8 mouse cellular contexts compared by ENCODE assay signal in genomic region chr7:142470808-142471413, GRCm38 (mm10). TPM values are rescaled to one million over a fixed set of nuclear protein-coding genes. Genes with fewer than 3 reads are reported as not detected.
DNase-seq lines count a peak whose midpoint lies in the region; ATAC-seq and TF ChIP-seq lines count a peak whose summit lies in the region.

No protein-coding gene starts in this region.

- peaks cover 49% of the 10 kb centered on the region for H3K4me1 ChIP-seq in kidney, embryonic 16.5 days (ENCODE audit: insufficient read depth, low read length)

- WGBS in kidney, embryonic 16.5 days = 9% methylated on average over 4 of the region's 4 CpGs

- peak overlapping the region; percentile 97 for H3K27ac ChIP-seq in kidney, embryonic 16.5 days (ENCODE audit: low read length)

- H3K36me3 ChIP-seq in kidney, embryonic 16.5 days (ENCODE audit: insufficient read depth, low read length) = no peaks in the 10 kb centered on the region
- H3K36me3 ChIP-seq in myocyte (ENCODE audit: control insufficient read depth, insufficient read depth) = no peaks in the 10 kb centered on the region

- 0 out of 2 replicates have a peak overlapping the region, but pooled peaks have one; percentile 77 for H3K9ac ChIP-seq in kidney, embryonic 16.5 days (replicated peaks; ENCODE audit: low read length)

- DNase-seq in kidney, adult 11 months = no peak
- DNase-seq in adrenal gland, postnatal 36 days = peak; percentile 24 to 49
- peak; percentile 80 to 81 for DNase-seq in heart, adult 18-20 months
- peak; percentile 78 for DNase-seq in kidney, postnatal 10 days
- no peak for DNase-seq in right cerebral cortex, postnatal 25 days
- no peak for DNase-seq in cerebellum, postnatal 25 days

- H3K4me2 ChIP-seq in kidney, embryonic 16.5 days (replicated peaks; ENCODE audit: low read depth, low read length) = no peak overlapping the region
- peak overlapping the region; percentile 94 for H3K4me2 ChIP-seq in myocyte (ENCODE audit: low read depth)

- ATAC-seq in kidney, embryonic 16.5 days (ENCODE audit: low FRiP score, low TSS enrichment) = peak; percentile 81

- no peak overlapping the region for H3K4me3 ChIP-seq in kidney, embryonic 16.5 days (ENCODE audit: low read length)
- peak overlapping the region; percentile 86 for H3K4me3 ChIP-seq in myocyte

- H3K27me3 ChIP-seq in kidney, embryonic 16.5 days (ENCODE audit: insufficient read depth, low read length) = no peaks in the 10 kb centered on the region
- no peaks in the 10 kb centered on the region for H3K27me3 ChIP-seq in myocyte (ENCODE audit: control insufficient read depth, insufficient read depth, insufficient read length)

- peak; percentile 48 for TF ChIP-seq POLR2A in myocyte (IDR thresholded peaks at IDR 0.05; ENCODE audit: insufficient read length, low read depth)

- peaks cover 45% of the 10 kb centered on the region for H3K79me2 ChIP-seq in myocyte (ENCODE audit: control insufficient read depth, insufficient read depth)

- H3K9me3 ChIP-seq in kidney, embryonic 16.5 days (ENCODE audit: low read length) = no peaks in the 10 kb centered on the region

- H3ac ChIP-seq in myocyte (ENCODE audit: control insufficient read depth, insufficient read length) = peak overlapping the region; percentile 70

TF ChIP-seq in myocyte, 11 proteins besides CTCF, POLR2A, EP300 and RAD21:
- TF ChIP-seq SRF (IDR thresholded peaks at IDR 0.05; ENCODE audit: control insufficient read depth, insufficient read length, low read depth) (no peak), CEBPB (IDR thresholded peaks at IDR 0.05; ENCODE audit: insufficient read depth, poor library complexity, severe bottlenecking) (no peak), TCF3 (IDR thresholded peaks at IDR 0.05; ENCODE audit: insufficient read length, low read depth) (no peak), E2F4 (IDR thresholded peaks at IDR 0.05; ENCODE audit: insufficient read depth) (no peak), POLR2AphosphoS2 (IDR thresholded peaks at IDR 0.05; ENCODE audit: insufficient read length, low read depth) (peak; percentile 65), USF1 (IDR thresholded peaks at IDR 0.05; ENCODE audit: low read depth) (no peak), TCF12 (IDR thresholded peaks at IDR 0.05; ENCODE audit: insufficient read depth, poor library complexity, severe bottlenecking) (no peak), MAX (IDR thresholded peaks at IDR 0.05; ENCODE audit: low read depth) (no peak), MYOD1 (IDR thresholded peaks at IDR 0.05; ENCODE audit: control insufficient read depth in 1 of 3, insufficient read length in 2 of 3, low read depth in 2 of 3) (peak in 1 of 3 experiments; percentile 24), MYOG (IDR thresholded peaks at IDR 0.05; ENCODE audit: control insufficient read depth in 1 of 3, insufficient read depth in 1 of 3, insufficient read length in 2 of 3, low read depth in 2 of 3) (peak in 1 of 3 experiments; percentile 36), REST (IDR thresholded peaks at IDR 0.05; ENCODE audit: insufficient read depth, insufficient read length) (no peak)

RNA-seq across cellular contexts. Expression of gene Lsp1, which starts 10.3 kb away (rescaled TPM):
- 141 and 156 TPM in 2 replicates for polyA plus RNA-seq in kidney, embryonic 16.5 days (2015; fragmentation: Nextera tagmentation; extraction: Ambion mirVana)
- total RNA-seq in adrenal gland, postnatal 36 days (2021) = 10 to 100 TPM; 16.8 to 23.1 TPM
- total RNA-seq in heart, adult 18-20 months (2021) = 10 to 100 TPM; 24.7 to 33.1 TPM
- polyA plus RNA-seq in myocyte (2012; fragmentation: generic; extraction: Trizol) = 298 TPM

RNA-seq across cellular contexts. Expression of gene Tnnt3, which starts 27.7 kb away (rescaled TPM):
- 14.2 and 17.2 TPM in 2 replicates for polyA plus RNA-seq in kidney, embryonic 16.5 days (2015; fragmentation: Nextera tagmentation; extraction: Ambion mirVana)
- 1 to 10 TPM in 1 of 2 experiments, under 1 TPM in 1; 0.40 to 1.2 TPM for total RNA-seq in adrenal gland, postnatal 36 days (2021)
- total RNA-seq in heart, adult 18-20 months (2021) = under 1 TPM in 1 of 2 experiments, not detected in 1; 0.67 TPM
- polyA plus RNA-seq in myocyte (2012; fragmentation: generic; extraction: Trizol) = 2,107 TPM

RNA-seq across cellular contexts. Expression of gene Tnni2, which starts 29.3 kb away (rescaled TPM):
- 11.9 and 12.0 TPM in 2 replicates for polyA plus RNA-seq in kidney, embryonic 16.5 days (2015; fragmentation: Nextera tagmentation; extraction: Ambion mirVana)
- total RNA-seq in adrenal gland, postnatal 36 days (2021) = under 1 TPM; 0.50 to 0.89 TPM
- total RNA-seq in heart, adult 18-20 months (2021) = 1 to 10 TPM; 1.8 to 2.6 TPM
- polyA plus RNA-seq in myocyte (2012; fragmentation: generic; extraction: Trizol) = 3,238 TPM

RNA-seq across cellular contexts. Expression of gene Syt8, which starts 36.3 kb away (rescaled TPM):
- 2.3 and 4.0 TPM in 2 replicates for polyA plus RNA-seq in kidney, embryonic 16.5 days (2015; fragmentation: Nextera tagmentation; extraction: Ambion mirVana)
- not detected for total RNA-seq in adrenal gland, postnatal 36 days (2021)
- not detected for total RNA-seq in heart, adult 18-20 months (2021)
- polyA plus RNA-seq in myocyte (2012; fragmentation: generic; extraction: Trizol) = 14.5 TPM

Comparison
In these comparisons a context has a peak if more than half of its experiments do, and no peak if none do; other contexts are left out.
1. DNase-seq: peak in adrenal gland, postnatal 36 days (2 of 2), heart, adult 18-20 months (2 of 2) and kidney, postnatal 10 days (single experiment); none in kidney, adult 11 months (single experiment), right cerebral cortex, postnatal 25 days (single experiment) and cerebellum, postnatal 25 days (0 of 2).